Mouse (Mus musculus) forelimb bud, embryonic 11.5 days (tissue): Measurements from ENCODE around the gene Rgs6.

ENCODE experiments used
- DNase-seq: peaks from one replicate; pipeline ENCODE4 v3.0.0-alpha.2; 2012; ENCODE audit warnings: low read depth, low spot score

The Rgs6 gene

DNA sequence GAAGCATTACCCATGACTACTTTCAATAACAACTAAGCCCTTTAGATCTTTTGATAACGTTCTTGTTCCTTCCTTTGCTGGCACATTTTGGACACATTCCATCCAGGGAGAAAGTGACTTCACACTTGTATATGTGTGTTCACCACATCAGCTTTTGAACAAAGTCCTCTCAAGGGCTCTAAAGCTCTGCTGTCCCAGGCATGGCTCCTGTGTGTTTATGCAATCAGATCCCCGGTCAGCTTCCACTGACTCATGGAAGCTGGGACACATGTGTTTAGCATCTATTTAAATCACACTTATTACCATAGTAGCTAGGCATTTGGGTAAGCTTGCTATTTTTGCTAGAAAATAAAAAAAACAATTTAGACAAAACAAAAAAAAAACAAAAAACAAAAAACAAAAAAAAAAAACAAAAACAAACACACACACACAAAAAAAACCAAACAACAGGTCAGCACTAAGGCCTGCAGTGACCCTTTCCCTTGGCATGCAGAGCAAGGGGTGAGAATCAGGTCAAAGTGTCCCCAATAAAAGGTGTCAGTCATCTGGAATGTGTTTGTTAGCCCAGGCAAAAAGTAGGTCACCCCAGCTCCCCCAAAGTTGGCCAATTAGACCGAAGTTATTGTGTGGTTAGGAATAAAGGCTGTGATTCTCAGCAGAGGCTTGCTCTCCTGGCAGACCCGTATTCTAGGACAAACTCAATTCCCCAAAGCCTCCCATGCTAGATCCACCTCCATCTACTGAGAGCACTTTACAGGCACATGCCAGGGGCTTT is 267.4 kb downstream of the Rgs6 start:
- peak; percentile 13 for DNase-seq

DNA sequence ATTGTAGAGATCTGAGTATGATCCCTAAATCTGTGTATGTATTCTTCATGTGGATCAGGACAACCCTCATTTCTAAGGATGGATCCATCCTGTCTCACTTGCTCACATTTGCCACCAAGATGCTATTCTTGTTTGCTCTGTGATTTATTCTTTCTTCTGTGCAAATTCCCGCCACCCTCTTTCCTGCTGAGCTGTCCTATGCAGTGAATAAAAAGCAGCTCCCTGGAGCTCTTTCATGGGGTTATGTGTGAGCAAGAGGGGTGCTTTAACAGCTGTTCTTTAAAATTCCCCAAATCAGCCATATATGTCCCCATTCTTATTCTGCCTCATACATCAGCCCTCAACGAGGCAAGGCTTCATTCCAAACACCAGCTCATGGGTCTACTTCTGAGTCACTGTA is 277.6 kb downstream of the Rgs6 start:
- no peak for DNase-seq

DNA sequence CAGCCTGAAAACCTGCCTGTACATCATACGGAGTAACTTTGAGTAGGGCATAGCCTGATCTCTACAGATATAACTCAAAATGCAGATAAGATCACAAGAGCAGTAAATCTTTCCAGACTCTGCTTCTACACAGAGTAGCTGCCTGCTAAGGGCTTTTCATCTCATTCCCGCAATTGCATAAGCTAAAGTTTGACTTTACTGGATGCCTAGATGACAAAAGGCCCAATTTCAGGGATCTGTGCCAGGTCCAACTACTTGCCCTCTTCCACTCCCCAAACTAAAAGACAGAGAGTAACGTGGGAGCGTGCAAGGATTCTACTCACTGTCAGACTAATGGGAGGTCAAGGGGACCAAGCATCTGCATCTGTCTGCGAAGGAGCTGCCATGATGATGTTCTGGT is 292.6 kb downstream of the Rgs6 start:
- DNase-seq: no peak

DNA sequence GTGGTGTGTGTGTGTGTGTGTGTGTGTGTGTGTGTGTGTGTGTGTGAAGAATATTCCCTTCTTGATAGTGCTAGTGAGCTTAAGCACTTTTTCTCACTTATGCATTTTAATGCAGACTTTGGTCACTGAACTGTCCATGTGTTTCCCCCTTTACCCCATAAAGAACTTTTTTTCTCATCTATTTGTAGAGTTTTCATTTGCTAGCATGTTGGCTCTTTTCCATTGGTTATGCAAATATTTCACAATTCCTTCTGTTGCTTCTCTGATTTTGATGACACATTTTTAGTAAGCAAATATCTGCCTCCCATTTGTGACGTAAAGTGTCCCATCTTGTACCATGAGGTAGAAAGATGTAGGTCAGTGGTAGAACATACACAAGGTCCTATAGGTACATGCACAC is 295.0 kb downstream of the Rgs6 start:
- no peak for DNase-seq

DNA sequence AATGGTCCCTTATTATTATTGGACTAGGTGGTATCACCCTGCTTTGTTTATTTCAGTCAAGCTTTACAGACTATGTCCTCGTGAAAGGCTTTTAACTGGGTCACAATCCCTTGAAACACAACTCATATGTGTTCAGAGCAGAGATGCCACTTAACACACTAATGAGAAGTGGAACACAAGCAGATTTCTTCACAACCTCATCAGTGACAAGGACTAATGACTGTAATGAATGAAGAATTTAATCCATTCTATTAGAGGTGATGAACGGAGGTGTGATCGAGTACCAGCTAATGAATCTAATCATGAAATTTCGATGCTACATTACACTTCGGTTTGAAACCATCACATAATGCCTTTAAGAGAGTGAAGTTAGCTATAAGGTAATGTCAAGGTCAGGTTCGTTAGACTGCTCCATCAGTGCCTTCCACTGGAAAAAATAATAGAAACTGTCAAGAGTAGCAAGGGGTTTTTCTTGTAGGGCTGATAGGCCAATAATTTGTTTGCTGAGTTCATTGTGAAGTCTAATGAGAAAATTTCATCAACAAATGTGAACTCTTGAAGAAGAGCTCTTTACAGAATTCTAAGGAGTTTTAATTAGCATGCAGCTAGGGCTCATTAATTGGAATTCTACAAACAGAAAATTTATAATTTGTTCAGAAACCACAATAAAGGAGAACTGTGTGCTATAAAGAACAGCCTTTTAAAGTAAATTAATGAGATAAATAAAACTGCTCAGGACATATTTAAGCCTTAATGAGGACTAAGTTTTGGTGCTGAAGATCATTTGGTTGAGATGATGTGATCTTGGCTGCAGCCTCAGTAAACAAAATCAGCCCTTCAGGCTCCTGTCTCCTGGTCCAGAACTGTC is 307.1 kb downstream of the Rgs6 start:
- DNase-seq: no peak

DNA sequence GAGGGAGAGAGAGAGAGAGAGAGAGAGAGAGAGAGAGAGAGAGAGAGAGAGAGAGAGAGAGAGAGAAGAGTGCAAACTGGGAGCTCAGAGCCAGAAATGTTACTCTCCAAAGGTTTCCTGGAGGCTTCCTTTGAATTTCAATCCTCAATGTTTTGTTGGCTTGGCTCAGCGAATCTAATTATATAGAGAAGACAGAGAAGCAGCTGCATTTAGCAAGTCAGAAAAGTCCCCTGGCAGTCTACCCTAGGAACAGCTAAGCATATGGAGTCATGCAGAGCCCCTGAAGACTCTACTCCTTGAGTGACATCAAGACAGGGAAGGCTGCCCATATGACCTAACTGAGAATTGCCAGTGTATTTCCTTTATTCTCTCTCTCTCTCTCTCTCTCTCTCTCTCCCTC is 317.7 kb downstream of the Rgs6 start:
- no peak for DNase-seq

DNA sequence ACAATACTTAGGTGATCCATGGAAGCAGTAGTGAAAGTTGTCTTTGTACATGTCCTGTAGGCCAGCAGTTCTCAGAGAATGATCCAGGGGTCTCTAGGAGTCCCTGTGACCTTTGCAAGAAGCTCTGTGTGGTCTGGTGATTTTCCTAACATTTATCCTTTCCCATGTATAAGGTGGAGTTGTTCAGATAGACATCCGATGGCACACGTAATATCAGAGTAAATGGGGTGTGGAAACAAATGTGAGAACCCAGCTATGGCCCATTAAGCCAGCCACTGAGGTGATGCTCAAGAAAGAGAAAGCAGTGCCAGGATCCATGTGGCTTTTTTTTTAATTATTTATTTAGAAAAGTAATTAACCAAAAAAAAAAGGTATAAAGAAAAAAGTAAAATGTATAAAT is 322.8 kb downstream of the Rgs6 start:
- DNase-seq: no peak

DNA sequence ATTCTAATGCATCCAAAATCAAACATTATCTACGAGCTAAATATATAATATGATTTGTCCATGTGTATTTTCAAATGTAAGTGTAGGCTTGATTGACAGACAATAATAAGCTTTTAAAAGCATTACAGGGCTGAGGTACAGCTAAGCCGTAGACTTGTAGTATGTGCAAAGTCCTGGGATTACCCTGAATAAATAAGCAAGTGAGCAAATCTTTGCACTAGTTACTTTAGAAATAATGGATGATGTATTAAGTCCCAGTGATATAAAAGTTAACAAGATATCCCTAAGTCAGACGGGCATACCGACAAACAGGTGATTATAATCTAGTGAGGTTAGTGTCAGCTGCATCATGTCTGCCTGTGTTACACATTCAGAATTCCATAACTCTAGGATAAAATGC is 326.0 kb downstream of the Rgs6 start:
- no peak for DNase-seq

DNA sequence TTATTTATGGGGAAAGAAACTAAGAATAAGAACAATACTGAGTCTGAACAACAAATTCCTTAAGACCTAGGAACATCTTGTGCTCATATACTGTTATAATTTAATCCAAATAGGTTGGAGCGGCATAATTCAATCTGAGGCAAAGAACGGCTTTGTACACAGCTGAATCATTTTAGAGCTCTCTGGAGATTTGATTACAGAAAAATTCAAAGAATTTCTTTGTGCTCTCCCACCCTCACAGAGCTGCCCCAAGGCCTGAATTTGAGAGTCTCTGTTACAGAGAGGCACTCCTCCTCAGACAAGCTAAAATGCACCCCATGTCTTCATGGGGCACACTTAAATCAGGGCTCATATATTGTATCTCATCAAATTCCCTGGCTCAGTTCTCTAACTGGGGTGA is 332.1 kb downstream of the Rgs6 start:
- DNase-seq: no peak

DNA sequence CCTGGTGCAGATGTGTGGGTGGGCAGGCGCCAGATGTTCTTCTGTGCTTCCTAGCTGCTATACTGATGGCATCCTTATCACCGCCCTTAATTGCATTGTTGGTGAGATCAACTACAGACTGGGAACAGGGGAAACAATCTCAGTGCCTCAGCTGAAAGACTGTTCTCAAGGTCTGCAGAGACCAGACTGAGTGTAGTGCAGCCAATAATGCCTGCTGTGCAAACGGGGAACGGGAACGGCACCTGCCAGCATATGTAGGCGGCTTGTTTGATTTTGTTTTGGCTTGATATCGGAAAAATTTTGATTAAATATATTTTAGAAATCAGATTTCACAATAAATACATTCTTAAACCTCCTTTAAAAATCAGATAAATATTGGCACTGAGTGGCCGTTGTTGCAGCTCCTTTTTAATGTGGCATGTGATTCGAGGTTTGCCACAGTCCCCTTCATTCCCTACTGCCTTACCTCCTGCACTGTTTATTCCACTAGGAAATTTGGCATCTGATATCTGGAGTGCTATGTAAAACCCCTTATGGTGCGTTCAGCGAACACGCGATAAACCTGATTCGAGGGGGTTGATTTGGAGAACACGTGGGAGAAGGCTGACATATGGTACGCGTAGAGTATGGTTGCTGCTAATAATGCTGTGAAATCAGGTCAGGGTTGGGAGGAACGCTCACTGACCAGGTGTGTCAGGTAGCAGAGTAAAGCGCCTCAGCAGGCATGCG is 333.4 kb downstream of the Rgs6 start:
- no peak for DNase-seq

DNA sequence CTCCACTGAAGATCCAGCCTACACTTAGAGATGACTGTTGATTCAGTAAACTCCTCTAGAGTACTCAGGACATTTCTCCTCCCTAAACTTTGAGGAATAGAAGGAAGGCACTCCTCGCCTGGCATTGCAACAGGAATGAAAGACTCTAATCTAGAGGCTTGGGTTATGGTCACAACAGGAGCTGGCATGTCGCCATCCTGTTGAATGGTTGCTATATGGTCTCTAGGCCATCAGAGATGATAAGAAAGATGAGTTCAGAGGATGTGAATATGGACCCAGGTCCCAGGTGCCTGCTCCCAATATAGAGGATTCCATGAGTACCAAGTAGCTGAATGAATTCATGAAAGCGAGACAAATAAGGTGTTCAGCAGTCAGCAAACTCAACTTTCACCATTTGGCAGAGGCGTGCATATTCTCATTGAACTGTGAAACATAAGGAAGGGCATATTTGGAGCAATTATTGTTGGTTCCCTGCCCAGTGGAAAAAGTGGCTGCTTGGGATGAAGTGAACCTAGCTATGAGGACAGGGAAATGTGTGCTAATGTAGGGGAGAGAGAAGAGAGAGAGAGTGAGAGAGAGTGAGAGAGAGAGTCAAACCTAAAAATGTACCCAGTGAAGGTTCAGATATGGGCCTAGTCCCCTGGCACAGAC is 334.9 kb downstream of the Rgs6 start:
- DNase-seq: no peak

DNA sequence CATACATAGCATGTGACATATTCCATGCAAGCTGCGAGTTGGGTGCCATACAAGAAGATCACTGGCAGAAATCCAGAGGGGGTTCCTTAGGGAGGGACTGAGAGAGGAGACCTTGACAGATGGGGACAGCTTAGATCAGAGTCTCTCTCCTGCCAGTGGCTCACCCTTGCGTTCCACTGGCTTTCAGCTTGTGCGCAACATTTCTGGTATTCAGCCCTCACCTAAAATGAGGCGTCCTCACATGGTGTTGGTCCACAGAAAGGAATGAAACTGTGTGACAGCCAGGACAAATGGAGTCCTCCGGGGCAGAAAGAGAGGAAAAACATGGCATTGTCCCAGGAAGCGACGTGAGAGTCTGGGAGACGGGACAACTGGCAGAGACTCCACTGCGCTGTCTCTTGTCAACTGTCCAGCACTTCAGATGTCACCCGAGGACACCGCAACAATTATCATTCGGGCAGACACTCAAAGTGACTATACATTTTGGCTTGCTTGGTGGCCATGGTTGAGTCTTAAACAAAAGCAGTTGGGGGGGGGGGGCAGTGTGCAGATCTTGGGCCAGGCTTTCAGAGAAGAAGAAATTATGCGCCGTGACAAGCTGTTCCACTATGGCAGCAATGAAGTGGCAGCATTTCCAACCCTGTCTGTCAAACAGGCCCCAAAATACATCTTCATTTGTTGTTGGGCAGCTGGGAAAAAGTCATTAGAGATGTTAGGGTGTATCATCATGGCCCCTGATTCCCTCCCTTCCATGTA is 344.8 kb downstream of the Rgs6 start:
- DNase-seq: no peak

DNA sequence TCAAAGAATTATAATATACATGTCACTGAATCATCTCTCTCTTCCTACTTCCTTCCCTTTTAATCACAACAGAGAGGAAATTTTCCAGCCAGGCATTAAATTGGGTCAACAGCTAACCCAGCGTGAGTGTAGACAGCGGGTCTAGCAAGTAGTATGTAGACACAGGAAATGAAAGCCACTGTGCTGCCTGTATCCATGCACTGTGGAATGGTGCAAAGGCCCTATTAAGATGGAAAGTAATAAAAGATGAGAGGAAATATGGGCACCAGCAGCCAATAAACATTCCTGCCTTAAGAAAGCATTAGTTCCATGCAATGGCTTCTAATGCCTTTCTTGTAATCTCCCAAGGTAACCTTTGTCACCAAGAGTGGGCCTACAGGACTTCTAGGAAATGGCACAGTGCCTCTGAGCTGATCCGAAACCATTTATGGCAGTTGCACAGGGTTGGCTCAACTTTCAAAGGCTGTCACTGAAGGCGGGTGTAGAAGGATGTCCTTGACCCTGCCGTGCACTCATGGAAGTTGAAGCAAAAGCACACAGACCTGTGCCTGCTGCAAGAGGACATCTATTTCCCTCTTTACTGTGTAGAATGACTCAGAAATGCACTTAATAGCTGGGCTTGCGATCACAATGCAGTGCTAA is 347.1 kb downstream of the Rgs6 start:
- DNase-seq: peak; percentile 46

DNA sequence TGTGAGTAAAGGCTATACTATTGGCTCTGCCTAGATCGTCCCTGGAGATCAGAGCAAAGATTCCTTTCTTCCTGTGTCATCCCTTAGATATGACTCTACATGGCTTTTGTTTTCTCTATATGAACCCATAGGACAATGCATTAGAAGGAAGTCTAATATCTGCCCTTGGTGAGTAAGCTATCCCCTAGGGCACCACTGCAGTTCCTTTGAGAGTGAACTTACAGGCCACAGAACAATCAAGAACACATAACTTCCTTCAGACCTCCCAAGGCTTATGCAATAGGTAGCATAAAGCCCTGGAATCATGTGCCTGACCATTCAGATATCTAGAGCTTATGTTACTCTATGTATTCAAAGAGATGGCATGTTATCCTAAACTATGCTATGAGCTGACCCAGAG is 347.7 kb downstream of the Rgs6 start:
- no peak for DNase-seq

DNA sequence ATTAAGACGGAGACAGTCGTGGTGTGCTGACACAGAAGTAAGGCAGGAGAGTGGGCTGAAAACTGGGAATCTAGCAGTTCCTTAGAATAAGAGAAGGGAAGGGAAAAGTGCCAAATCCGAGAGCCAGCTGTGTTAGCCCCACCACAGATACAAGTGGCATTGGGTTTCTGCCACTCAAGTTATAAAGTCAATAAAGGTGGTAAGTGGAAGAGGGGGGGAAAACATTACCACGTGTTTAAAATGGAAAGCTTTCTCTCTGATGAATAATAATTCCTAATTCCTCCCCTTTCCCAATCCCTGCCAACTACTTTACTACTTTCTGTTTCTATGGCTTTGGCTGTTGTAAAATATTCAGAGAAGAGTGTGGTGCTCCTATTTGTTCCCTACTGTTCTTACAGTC is 352.4 kb downstream of the Rgs6 start:
- no peak for DNase-seq

DNA sequence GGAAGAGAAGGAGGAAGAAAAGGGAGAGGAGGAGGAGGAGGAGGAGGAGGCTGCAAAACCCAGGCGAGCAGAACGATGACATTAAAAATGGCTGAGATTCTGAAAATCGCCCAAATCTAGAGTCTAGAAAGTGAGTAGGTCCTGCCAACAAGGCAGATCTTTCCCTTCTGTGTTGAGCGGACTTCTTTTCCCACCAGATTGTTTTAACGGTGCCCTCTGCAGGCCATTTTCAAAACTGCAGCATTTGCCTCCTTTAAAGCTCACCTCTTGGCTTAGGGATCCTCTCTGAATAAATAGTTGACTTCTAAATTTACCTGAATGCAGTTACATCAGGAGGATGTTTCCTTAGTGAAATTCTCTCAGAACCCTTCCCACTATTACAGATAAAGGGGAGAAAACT is 358.4 kb downstream of the Rgs6 start:
- DNase-seq: peak; percentile 81

DNA sequence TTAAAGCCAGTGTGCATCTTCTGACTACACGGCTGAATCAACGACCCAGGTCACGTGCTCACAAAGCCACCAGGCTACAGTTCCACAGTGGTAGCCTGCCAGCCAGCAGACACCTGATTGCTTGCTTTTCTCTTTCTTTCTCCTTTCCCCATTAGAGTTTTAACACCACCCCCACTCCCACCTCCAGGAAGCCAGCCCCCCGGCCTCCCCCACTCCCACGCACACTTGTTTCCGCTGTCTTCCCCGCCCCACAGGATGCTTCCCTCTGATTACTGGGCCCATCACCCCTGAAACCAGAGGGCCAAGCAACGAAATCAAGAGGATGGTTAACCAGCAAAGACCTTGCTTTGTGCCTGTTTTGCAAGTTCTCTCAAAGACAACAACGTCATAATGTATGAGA is 373.0 kb downstream of the Rgs6 start:
- DNase-seq: no peak

DNA sequence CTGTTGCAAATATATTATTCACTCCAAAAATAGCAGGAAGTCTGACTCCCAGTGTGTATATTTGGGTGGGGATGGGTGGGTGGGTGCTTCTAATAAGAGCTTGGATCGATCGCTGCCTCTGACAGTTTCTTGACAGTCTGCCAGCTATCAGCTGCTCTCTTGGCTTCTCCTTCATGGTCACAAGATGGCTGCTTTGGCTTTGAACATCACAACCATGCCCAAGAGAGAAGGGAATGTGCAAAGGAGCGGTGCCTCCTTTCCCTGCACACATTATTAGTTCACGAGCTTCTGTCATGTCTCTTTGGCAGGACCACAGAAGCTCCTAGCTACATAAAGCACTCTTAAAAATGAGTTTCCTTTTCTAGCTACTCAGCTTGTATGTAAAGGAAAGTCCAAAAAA is 373.8 kb downstream of the Rgs6 start:
- DNase-seq: no peak

DNA sequence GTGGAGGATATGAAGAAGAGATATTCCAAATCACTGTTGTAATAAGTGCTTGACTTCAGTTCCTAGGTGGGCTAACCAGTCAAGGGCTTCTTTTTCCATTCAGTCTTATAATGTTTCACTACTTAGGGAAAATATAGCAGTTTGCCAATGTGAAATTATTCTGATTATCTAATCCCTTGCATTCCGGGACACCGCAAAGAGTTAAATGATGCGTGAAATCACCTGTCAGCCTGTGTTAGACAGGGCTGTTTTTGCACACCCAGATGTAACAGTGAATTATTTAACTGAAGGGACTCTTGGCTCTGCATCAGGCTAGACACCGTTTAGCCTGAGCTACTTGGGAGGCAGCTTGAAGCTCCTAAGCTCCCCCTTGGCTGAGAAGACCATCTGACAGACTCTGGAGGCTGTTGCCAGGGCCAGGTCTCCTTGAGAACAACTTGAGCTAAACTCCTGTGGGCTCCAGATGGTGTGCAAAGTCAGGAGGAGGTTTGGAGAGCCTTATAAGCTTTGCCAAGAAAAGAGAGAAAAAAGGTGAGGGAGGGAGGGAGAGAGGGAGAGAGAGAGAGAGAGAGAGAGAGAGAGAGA is 382.5 kb downstream of the Rgs6 start:
- DNase-seq: no peak

DNA sequence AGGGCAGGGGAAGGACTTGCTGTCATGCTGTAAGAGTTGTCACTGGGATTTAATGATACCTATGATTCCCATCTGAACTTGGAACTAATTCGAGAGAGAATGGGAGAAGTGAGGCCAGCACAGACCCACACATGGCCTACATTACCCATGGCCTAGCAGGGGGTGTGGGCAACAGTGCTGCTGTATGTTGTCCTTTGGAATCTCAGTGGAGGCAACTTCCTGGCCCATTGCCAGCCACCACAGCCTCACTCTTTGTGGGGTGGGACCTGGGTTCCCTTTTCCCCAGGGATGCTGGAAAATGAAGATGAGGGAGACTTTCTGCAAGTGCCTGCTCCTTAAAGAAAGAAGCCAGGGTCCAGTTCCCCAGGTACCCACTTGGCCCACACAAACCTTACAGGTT is 383.1 kb downstream of the Rgs6 start:
- DNase-seq: no peak
